Mouse (Mus musculus) midbrain, embryonic 11.5 days (tissue): ENCODE results near the gene Cd276. TPM values are rescaled to one million over a fixed set of nuclear protein-coding genes. Genes with fewer than 3 reads are reported as not detected.

Experiments used
- ATAC-seq: fragments of 200-750 bp; cut with Nextera tagmentation; 2 replicates; pipeline ENCODE4 v1.8.0; 2017; ENCODE audit warnings: moderate TSS enrichment, moderate library complexity; ENCODE audit not compliant: low FRiP score
- DNase-seq: peaks from one replicate; pipeline ENCODE4 v3.0.0; 2015; ENCODE audit warnings: low spot score; ENCODE audit errors: missing footprints
- H3K27ac ChIP-seq: fragments of 300-500 bp; sonication (generic); 2 replicates; pipeline ENCODE4 v1.5.1; 2014; ENCODE audit warnings: low read depth, low read length
- H3K27me3 ChIP-seq: fragments of 300-500 bp; sonication (generic); 2 replicates; pipeline ENCODE4 v1.6.1; 2014; ENCODE audit warnings: mild to moderate bottlenecking, low read length, moderate library complexity, mixed read lengths; ENCODE audit not compliant: control insufficient read depth, insufficient read depth
- H3K36me3 ChIP-seq: fragments of 300-500 bp; sonication (generic); 2 replicates; pipeline ENCODE4 v1.6.1; 2014; ENCODE audit warnings: mild to moderate bottlenecking, low read length, moderate library complexity, mixed read lengths; ENCODE audit not compliant: control insufficient read depth, insufficient read depth
- H3K4me1 ChIP-seq: fragments of 300-500 bp; sonication (generic); 2 replicates; pipeline ENCODE4 v1.6.1; 2014; ENCODE audit warnings: low read length; ENCODE audit not compliant: control insufficient read depth, insufficient read depth
- H3K4me2 ChIP-seq: fragments of 300-500 bp; sonication (generic); 2 replicates; pipeline ENCODE4 v1.6.1; 2014; ENCODE audit warnings: mild to moderate bottlenecking, moderate library complexity
- H3K4me3 ChIP-seq: fragments of 300-500 bp; sonication (generic); 2 replicates; pipeline ENCODE4 v1.5.1; 2014; ENCODE audit warnings: low read depth, low read length
- H3K9ac ChIP-seq: fragments of 300-500 bp; sonication (generic); 2 replicates; pipeline ENCODE4 v1.6.1; 2014; ENCODE audit warnings: low read length
- H3K9me3 ChIP-seq: fragments of 300-500 bp; sonication (generic); 2 replicates; pipeline ENCODE4 v1.6.1; 2016; ENCODE audit warnings: low read length; ENCODE audit not compliant: control insufficient read depth
- WGBS: fragments of 180-500 bp; shearing (Covaris S2); extraction: QIAGEN DNeasy Blood & Tissue Kit; methylation state at CpG from one replicate; pipeline ENCODE4 v1.1.7; 2014; 5-methylcytosine and 5-hydroxymethylcytosine counted together
- polyA plus RNA-seq: library from polyadenylated mRNA; unstranded; fragments of >200 nt; fragmentation: Nextera tagmentation; extraction: Ambion mirVana; gene quantifications from 2 replicates; pipeline ENCODE4 v1.2.1, GENCODE M21; 2014

Cd276 gene
- polyA plus RNA-seq, 1 experiment from 2014 or later, result 23.8 TPM

DNA sequence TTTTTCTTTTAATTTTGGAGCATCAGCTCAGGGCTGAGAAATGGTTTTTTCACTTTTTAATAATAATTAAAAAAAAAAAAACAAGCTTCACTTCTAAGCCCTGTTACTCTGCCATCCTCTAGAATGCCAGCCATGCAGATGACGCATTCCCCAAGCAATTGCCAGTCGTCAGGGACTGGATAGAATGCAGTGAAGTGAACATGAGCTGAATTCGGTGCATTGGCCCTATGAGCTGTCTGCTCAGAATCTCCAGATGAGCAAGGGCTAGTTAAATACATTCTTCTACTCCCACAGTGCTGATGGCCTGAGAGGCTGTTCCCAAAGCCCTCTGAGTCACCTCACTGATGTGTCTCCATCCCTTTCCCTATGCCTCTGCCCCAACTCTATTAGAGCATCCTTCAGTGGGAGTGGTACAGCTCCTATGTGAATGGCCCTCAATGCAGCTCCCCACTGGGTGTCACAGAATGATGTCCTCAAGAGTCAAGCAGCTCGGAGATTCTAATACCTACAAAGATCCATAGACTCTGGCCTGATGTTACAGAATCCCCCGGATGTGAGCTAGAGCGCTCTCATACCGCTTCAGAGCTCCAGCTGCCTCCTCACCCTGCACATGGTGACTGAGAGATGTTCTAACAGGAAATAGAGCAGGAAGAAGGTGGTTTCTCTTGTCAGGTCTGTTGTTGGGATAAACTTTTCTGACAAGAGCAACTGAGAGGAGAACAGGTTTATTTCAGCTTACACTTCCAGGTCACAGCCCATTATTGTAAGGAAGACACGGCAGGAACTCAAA, 47.8 kb downstream of the Cd276 start:
- no peak overlapping the region for H3K9ac ChIP-seq
- H3K27me3 ChIP-seq, result no peaks in the 10 kb centered on the region
- no peaks in the 10 kb centered on the region for H3K9me3 ChIP-seq
- H3K4me3 ChIP-seq, result no peak overlapping the region
- no peaks in the 10 kb centered on the region for H3K36me3 ChIP-seq
- WGBS, result 82% methylated on average over 8 of the region's 8 CpGs
- no peak for DNase-seq
- no peaks in the 10 kb centered on the region for H3K4me1 ChIP-seq
- no peak overlapping the region for H3K27ac ChIP-seq
- ATAC-seq, result no peak
- H3K4me2 ChIP-seq, result no peak overlapping the region

DNA sequence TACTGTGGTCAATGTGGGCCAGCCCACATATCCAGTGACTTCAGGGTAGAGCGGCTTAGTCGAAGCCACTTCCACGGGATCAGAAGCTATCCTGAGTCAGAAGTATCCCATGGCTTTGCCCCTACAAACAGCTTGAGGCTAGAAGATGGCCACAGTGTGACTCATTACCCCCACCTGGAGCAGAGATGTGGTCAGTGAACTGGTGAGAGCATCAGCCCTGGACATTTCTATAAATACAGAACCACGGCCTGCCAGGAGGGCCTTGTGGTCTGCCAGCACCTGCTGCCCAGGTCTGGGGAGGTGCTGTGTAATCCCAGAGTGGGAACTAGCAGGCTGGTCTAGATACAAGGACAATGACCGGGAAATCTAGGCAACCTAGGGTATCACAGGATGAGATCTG, 54.3 kb downstream of the Cd276 start:
- Histone ChIP-seq H3K36me3 (no peaks in the 10 kb centered on the region), H3K9ac (no peak overlapping the region), H3K27me3 (no peaks in the 10 kb centered on the region), H3K4me3 (no peak overlapping the region), H3K9me3 (no peaks in the 10 kb centered on the region), H3K4me2 (no peak overlapping the region), H3K4me1 (no peaks in the 10 kb centered on the region), H3K27ac (no peak overlapping the region)
- WGBS, result 85% methylated on average over 5 of the region's 5 CpGs
- DNase-seq (no peak), ATAC-seq (no peak)

DNA sequence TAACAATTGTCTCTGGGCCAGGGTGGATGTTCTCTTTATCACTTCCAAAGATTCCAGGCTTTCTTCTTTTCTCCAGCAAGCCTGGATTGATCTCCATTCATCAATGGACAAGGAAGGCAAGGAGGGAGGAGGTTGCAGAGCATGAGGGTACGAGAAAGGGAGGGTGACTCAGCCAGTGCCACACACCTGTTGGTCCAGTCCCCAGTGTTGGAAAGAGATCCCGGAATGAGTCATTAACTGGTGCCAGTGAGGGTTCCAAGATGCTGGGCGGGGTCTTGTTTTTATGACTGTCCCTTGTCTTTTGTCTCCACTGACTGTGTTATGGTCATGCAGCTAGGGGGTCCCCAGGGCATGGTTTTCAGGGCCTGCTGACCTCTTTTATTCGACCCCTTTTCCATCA, 57.3 kb downstream of the Cd276 start:
- H3K27me3 ChIP-seq, result no peaks in the 10 kb centered on the region
- no peaks in the 10 kb centered on the region for H3K9me3 ChIP-seq
- no peak overlapping the region for H3K9ac ChIP-seq
- no peak overlapping the region for H3K4me3 ChIP-seq
- H3K4me1 ChIP-seq, result no peaks in the 10 kb centered on the region
- H3K36me3 ChIP-seq, result no peaks in the 10 kb centered on the region
- DNase-seq (no peak), ATAC-seq (no peak)
- H3K4me2 ChIP-seq, result no peak overlapping the region
- 69% methylated on average over 4 of the region's 4 CpGs for WGBS
- H3K27ac ChIP-seq, result no peak overlapping the region

DNA sequence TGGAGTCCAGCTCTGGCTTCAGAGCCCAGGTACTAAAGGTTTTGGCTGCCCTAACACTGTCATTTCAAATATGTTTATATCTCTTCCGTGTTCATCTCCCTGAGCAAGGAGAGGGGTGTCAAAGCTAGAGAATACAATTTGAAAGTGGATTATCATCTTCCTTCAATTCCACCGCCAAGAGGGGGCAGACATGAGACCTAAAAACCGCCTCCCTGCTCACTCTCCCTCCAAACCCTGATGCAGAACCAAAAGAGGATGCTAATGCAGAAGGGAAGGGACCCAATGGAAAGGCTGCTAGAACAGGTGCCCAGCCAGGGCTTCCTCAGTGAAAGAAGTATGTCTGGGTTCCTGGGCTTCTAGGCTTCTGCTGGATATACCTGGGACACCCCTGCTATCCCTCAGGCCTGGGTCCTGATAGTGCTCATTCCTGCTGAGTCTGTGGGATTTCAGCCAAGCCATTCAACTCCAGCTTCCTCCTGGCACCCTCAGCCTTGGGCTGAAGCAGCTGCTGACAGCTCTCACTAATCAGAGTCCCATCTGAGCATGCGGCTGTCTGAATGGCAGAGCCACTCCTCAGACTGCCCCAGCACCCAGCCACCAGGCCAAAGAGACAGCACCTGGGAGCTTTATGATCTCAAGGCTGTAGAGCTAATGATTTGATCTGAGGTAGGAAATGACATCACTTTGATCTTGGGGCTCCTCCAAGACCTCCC, 58.6 kb downstream of the Cd276 start:
- no peak for DNase-seq
- Histone ChIP-seq H3K27me3 (no peaks in the 10 kb centered on the region), H3K4me3 (no peak overlapping the region), H3K4me1 (no peaks in the 10 kb centered on the region), H3K27ac (no peak overlapping the region), H3K36me3 (no peaks in the 10 kb centered on the region), H3K9ac (no peak overlapping the region), H3K4me2 (no peak overlapping the region), H3K9me3 (no peaks in the 10 kb centered on the region)
- ATAC-seq, result no peak
- 35% methylated on average over 4 of the region's 4 CpGs for WGBS

DNA sequence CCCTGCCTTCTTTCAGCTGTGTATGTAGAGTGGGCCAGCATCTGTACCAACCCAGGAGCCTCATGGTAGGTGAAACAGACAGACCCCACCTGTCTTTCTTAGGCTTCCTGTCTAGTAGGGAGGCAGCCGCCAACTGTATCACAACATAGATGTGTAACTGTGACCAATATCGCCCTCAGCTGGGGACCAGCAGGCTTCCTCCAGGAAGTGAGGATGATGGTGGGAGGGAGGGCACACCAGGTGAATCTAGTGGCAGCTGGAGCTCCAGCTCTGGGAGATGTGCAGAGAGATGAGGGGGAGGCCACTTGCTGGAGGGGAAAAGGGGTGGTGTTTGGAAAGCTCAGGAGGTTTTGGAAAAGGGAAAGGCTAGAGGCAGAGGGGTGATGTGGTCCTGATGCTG, 60.2 kb downstream of the Cd276 start:
- H3K27ac ChIP-seq, result no peak overlapping the region
- H3K36me3 ChIP-seq, result no peaks in the 10 kb centered on the region
- no peak overlapping the region for H3K4me3 ChIP-seq
- DNase-seq (no peak), ATAC-seq (no peak)
- WGBS, result 73% methylated on average over 2 of the region's 2 CpGs
- H3K27me3 ChIP-seq, result peaks cover 7% of the 10 kb centered on the region
- H3K9ac ChIP-seq, result no peak overlapping the region
- no peaks in the 10 kb centered on the region for H3K9me3 ChIP-seq
- peaks cover under 1% of the 10 kb centered on the region for H3K4me1 ChIP-seq
- H3K4me2 ChIP-seq, result no peak overlapping the region

DNA sequence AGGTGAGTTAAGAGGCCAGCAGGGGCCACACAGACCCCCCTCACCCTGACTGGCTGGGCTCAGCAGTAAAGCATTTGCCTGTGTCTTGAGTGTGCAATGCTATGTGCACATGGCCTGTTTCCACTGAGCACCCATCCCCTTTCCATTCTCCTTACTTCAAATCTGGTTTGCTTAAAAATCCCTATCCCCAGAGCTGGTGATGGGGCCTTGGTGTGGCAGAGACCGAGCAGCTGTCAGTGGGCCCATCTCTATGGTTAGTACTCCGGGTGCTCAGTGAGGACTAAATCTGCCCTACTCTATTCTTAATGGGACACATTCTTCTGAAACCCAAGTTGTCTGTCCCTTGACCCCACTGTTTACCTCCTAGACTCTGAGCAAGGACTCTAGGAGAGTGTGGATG, 64.8 kb downstream of the Cd276 start:
- Histone ChIP-seq H3K4me1 (peaks cover 11% of the 10 kb centered on the region), H3K4me3 (no peak overlapping the region), H3K9ac (no peak overlapping the region), H3K9me3 (no peaks in the 10 kb centered on the region), H3K27me3 (peaks cover 23% of the 10 kb centered on the region), H3K4me2 (no peak overlapping the region), H3K27ac (no peak overlapping the region), H3K36me3 (no peaks in the 10 kb centered on the region)
- DNase-seq (no peak), ATAC-seq (no peak)
- WGBS, result 62% methylated on average over 2 of the region's 2 CpGs

DNA sequence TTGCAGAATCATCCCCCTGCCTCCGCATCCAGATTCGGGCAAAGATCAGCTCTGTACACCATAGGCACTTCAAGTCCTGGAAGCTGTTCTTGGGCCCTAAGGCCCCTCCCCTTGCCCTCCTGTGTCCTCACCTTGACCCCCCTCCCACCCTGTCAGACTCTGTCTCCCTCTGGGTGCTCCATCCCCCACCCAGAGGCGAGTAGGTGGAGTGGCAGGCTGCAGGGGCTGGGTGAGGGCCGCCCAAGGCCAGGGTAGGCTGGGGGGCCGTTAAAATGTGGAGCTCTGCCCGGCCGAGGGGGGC, 65.4 kb downstream of the Cd276 start:
- H3K27ac ChIP-seq, result no peak overlapping the region
- peak overlapping the region; percentile 60; the same call in 1 of the 2 replicates for H3K4me3 ChIP-seq
- peak overlapping the region; percentile 36; the same call in 1 of the 2 replicates for H3K9ac ChIP-seq
- peaks cover 23% of the 10 kb centered on the region for H3K27me3 ChIP-seq
- no peaks in the 10 kb centered on the region for H3K9me3 ChIP-seq
- no peaks in the 10 kb centered on the region for H3K36me3 ChIP-seq
- WGBS, result 8% methylated on average over 7 of the region's 7 CpGs
- peak overlapping the region; percentile 67 for H3K4me2 ChIP-seq
- DNase-seq (no peak), ATAC-seq (no peak)
- H3K4me1 ChIP-seq, result peaks cover 11% of the 10 kb centered on the region

DNA sequence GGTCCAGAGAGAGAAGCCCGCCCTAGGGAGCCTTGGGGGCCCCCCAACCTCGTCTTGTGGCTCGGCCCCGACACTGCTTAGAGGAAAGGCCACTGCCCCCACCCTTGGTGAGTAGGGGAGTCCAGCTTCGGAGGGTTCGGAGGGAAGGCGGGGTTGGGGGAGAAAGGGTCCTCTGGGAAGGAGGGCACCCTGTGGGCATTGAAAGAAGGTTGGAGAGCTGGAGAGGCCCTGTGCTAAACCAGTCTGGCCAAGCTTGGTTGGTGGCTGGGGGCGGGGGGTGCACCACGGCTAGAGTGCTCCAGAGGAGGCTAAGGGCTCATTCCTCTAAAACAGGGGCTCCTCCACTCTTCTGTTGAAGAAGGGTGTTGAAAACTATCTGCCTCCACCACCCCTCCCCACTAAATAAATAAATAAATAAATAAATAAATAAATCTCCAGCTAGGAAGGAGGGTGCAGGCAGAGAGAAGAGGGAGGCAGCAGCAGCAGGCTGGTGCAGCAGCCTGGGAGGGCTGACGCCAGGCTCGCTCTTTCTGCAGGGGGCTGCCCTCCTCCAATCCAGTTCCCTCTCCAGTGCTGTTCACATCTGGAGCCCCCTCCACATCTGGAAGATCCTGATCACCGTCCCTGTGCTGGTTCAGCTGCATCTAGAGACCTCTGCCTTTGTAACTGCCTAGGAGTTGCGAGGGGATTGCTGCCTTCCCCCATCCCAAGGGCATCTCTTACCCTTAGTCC, 65.9 kb downstream of the Cd276 start:
- Histone ChIP-seq H3K36me3 (no peaks in the 10 kb centered on the region), H3K27ac (no peak overlapping the region), H3K4me3 (peak overlapping the region; percentile 60), H3K4me1 (peaks cover 11% of the 10 kb centered on the region), H3K9ac (peak overlapping the region; percentile 76), H3K4me2 (peak overlapping the region; percentile 67), H3K9me3 (no peaks in the 10 kb centered on the region), H3K27me3 (peaks cover 23% of the 10 kb centered on the region)
- DNase-seq (peak; percentile 91), ATAC-seq (peak; percentile 46; the same call in 1 of the 2 replicates)
- WGBS, result 2% methylated on average over 13 of the region's 13 CpGs
